Mouse (Mus musculus): ENCODE results near the gene Ankrd37. TPM values are rescaled to one million over a fixed set of nuclear protein-coding genes. Genes with fewer than 3 reads are reported as not detected.

Ankrd37 gene
- polyA plus RNA-seq, 1 experiment: 2.8 TPM

DNA sequence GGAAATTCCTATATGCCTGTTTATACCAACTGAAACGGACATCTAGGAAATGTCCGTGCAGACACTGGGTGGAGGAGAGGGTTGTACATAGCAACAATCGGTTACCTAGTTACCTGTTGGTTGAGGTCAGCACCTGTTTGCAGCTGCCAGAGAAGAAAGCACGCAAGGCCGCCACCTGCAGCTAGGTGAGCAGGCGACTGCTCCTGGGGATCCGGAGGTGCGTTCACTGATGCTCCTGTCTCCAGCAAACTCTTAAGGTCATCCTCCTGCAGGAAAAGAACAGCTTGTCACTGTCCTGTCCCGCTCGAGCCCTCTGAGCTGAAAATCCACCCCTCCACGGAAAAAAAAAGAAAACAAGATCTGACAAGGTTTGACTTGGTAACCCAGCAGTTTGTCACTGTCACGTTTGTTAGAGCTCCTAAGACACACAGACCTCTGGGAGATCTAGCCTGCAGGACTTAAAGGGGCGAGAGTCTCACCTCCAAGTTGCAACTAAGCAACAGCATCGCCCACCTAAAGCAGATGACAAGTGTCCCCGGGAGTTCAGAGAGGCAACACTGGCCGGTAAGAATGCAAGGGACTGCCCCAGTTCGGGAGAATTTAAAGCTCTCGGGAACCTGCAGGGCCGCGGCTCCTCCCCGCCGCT, 6.2 kb downstream of the Ankrd37 start, which contains the start of gene Lrp2bp:
Gene Lrp2bp, plus strand, starts transcription at position 166 of the 646 bp plus-strand sequence.
- Histone ChIP-seq H3K36me3 (ENCODE audit: control insufficient read depth, insufficient read depth) (peaks cover 29% of the 10 kb centered on the region), H3K79me3 (ENCODE audit: low read depth) (no peaks in the 10 kb centered on the region), H3ac (ENCODE audit: control insufficient read depth, insufficient read length, low read depth) (peak within 1 kb of the TSS; percentile 76), H3K27me3 (ENCODE audit: control insufficient read depth, insufficient read depth, insufficient read length) (no peaks in the 10 kb centered on the region), H3K4me3 (ENCODE audit: insufficient read depth, poor library complexity, severe bottlenecking) (peak within 1 kb of the TSS; percentile 34), H3K79me2 (ENCODE audit: control insufficient read depth, insufficient read depth) (no peaks in the 10 kb centered on the region)
- TF ChIP-seq CEBPB (IDR thresholded peaks at IDR 0.05; ENCODE audit: low read depth) (no peak), FOSL1 (IDR thresholded peaks at IDR 0.05; ENCODE audit: insufficient read depth, low read length, poor library complexity, severe bottlenecking) (no peak), MYOG (IDR thresholded peaks at IDR 0.05; ENCODE audit: control insufficient read depth, extremely low read depth, insufficient read length) (no peak), USF1 (IDR thresholded peaks at IDR 0.05; ENCODE audit: low read depth) (no peak), MYOD1 (IDR thresholded peaks at IDR 0.05; ENCODE audit: control insufficient read depth, insufficient read length, low read depth) (no peak), CTCF (IDR thresholded peaks at IDR 0.05; ENCODE audit: control insufficient read depth, insufficient read depth, insufficient read length) (no peak), MAX (IDR thresholded peaks at IDR 0.05) (no peak)

DNA sequence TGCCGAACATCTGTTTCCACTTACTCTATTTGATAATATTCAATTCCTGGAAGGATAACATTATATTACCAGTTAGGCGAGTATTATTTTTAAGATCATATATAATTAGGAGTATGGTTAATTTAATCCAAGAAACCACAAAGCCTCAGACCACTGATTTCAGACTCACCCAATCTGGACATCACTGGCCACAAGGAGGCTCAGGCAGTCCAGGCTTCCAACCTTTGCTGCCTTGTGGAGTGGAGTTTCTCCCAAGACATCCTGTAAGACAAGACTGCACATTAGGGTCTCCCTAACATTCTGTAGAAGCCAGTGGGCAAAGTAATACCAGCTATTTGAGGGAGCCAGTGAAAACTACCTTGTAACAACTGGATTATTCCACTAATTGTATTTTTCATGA, 7.3 kb downstream of the Ankrd37 start:
- peaks cover 38% of the 10 kb centered on the region for H3K36me3 ChIP-seq (ENCODE audit: control insufficient read depth, insufficient read depth)
- no peak overlapping the region for H3K4me3 ChIP-seq (ENCODE audit: insufficient read depth, poor library complexity, severe bottlenecking)
- H3ac ChIP-seq (ENCODE audit: control insufficient read depth, insufficient read length, low read depth): no peak overlapping the region
- no peaks in the 10 kb centered on the region for H3K79me2 ChIP-seq (ENCODE audit: control insufficient read depth, insufficient read depth)
- H3K79me3 ChIP-seq (ENCODE audit: low read depth): no peaks in the 10 kb centered on the region
- no peaks in the 10 kb centered on the region for H3K27me3 ChIP-seq (ENCODE audit: control insufficient read depth, insufficient read depth, insufficient read length)
- TF ChIP-seq FOSL1 (IDR thresholded peaks at IDR 0.05; ENCODE audit: insufficient read depth, low read length, poor library complexity, severe bottlenecking) (no peak), MAX (IDR thresholded peaks at IDR 0.05) (no peak)

DNA sequence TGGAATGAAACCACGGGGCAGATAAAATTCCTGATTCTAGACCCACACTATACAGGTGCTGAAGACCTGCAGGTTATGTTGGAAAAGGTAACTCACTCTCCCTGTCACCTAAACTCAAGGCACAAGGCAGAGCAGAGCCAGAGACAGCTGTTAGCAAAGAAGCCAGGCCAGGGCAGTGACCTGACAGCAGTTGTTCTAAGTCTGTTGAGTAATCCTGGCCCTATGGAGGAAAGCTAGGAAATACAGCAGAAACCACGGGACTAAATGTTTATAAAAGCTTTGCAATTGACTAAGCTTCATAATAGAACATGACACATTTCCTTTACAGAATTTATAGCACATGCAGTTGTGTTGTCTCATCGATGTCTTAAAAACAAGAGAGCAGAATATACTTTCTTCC, 9.9 kb downstream of the Ankrd37 start:
- Histone ChIP-seq H3K79me2 (ENCODE audit: control insufficient read depth, insufficient read depth) (no peaks in the 10 kb centered on the region), H3K4me3 (ENCODE audit: insufficient read depth, poor library complexity, severe bottlenecking) (no peak overlapping the region), H3K36me3 (ENCODE audit: control insufficient read depth, insufficient read depth) (peaks cover 56% of the 10 kb centered on the region), H3K79me3 (ENCODE audit: low read depth) (no peaks in the 10 kb centered on the region), H3ac (ENCODE audit: control insufficient read depth, insufficient read length, low read depth) (no peak overlapping the region), H3K27me3 (ENCODE audit: control insufficient read depth, insufficient read depth, insufficient read length) (no peaks in the 10 kb centered on the region)
- TF ChIP-seq MYOG (IDR thresholded peaks at IDR 0.05; ENCODE audit: control insufficient read depth, extremely low read depth, insufficient read length) (no peak), FOSL1 (IDR thresholded peaks at IDR 0.05; ENCODE audit: insufficient read depth, low read length, poor library complexity, severe bottlenecking) (no peak), CEBPB (IDR thresholded peaks at IDR 0.05; ENCODE audit: low read depth) (no peak), MYOD1 (IDR thresholded peaks at IDR 0.05; ENCODE audit: control insufficient read depth, insufficient read length, low read depth) (no peak), CTCF (IDR thresholded peaks at IDR 0.05; ENCODE audit: control insufficient read depth, insufficient read depth, insufficient read length) (no peak), MAX (IDR thresholded peaks at IDR 0.05) (no peak), USF1 (IDR thresholded peaks at IDR 0.05; ENCODE audit: low read depth) (no peak)

DNA sequence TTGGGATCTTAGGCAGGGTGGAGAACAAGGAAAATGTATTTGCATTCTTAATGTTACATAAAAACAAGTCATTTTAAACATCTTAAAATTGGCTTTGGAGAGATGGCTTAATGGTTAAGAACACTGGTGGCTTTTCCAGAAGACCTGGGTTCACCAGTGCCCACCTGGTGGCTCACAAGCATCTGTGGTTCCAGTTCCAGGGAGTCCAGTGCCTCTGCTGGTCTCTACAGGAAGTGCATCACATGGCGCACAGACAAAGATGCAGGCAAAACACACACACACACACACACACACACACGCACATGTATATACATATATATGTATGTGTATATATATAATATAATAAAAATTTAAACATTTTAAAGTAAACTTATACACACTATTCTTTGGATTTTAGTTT, 11.4 kb downstream of the Ankrd37 start:
- Histone ChIP-seq H3K27me3 (ENCODE audit: control insufficient read depth, insufficient read depth, insufficient read length) (no peaks in the 10 kb centered on the region), H3ac (ENCODE audit: control insufficient read depth, insufficient read length, low read depth) (no peak overlapping the region), H3K4me3 (ENCODE audit: insufficient read depth, poor library complexity, severe bottlenecking) (no peak overlapping the region), H3K36me3 (ENCODE audit: control insufficient read depth, insufficient read depth) (peaks cover 62% of the 10 kb centered on the region), H3K79me2 (ENCODE audit: control insufficient read depth, insufficient read depth) (no peaks in the 10 kb centered on the region), H3K79me3 (ENCODE audit: low read depth) (no peaks in the 10 kb centered on the region)
- TF ChIP-seq FOSL1 (IDR thresholded peaks at IDR 0.05; ENCODE audit: insufficient read depth, low read length, poor library complexity, severe bottlenecking) (no peak), MYOD1 (IDR thresholded peaks at IDR 0.05; ENCODE audit: control insufficient read depth, insufficient read length, low read depth) (no peak), CEBPB (IDR thresholded peaks at IDR 0.05; ENCODE audit: low read depth) (no peak), CTCF (IDR thresholded peaks at IDR 0.05; ENCODE audit: control insufficient read depth, insufficient read depth, insufficient read length) (no peak), USF1 (IDR thresholded peaks at IDR 0.05; ENCODE audit: low read depth) (no peak)

DNA sequence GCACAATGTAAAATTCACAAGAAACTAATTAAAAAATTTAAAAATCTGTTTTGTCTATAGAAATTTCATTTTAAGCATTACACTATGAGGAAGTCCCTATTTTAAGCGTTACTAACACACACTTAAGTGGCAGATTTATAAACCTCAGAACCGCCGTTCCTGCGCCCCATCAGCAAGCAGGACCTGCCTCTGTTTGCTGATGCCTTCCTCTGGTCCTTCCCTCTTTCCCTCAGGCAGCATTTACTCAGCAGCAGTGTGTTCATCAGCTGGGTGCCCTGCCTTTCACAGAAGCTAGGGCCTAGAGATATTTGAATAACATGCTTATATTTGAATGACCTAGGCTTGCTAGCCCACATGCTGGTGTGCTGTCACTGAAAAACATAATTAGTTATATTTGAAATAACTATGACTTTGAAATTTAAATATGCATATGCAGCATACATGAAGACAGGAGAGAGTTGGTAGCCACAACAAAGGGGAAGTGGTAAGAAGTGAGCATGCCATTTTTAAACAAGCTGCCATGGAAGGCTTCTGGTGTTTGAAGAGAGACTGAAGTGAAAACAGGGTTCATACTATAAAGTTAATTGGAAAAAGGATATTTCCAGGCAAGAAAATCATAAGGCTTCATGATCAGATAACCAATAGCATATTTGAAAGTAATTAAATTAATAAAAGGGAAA, 14.7 kb downstream of the Ankrd37 start:
- Histone ChIP-seq H3K27me3 (ENCODE audit: control insufficient read depth, insufficient read depth, insufficient read length) (no peaks in the 10 kb centered on the region), H3K4me3 (ENCODE audit: insufficient read depth, poor library complexity, severe bottlenecking) (no peak overlapping the region), H3K36me3 (ENCODE audit: control insufficient read depth, insufficient read depth) (peaks cover 45% of the 10 kb centered on the region), H3K79me2 (ENCODE audit: control insufficient read depth, insufficient read depth) (no peaks in the 10 kb centered on the region), H3K79me3 (ENCODE audit: low read depth) (no peaks in the 10 kb centered on the region), H3ac (ENCODE audit: control insufficient read depth, insufficient read length, low read depth) (no peak overlapping the region)
- TF ChIP-seq USF1 (IDR thresholded peaks at IDR 0.05; ENCODE audit: low read depth): no peak
- TF ChIP-seq CEBPB (IDR thresholded peaks at IDR 0.05; ENCODE audit: low read depth): no peak
- TF ChIP-seq MYOD1 (IDR thresholded peaks at IDR 0.05; ENCODE audit: control insufficient read depth, insufficient read length, low read depth): no peak
- TF ChIP-seq CTCF (IDR thresholded peaks at IDR 0.05; ENCODE audit: control insufficient read depth, insufficient read depth, insufficient read length): no peak
- no peak for TF ChIP-seq FOSL1 (IDR thresholded peaks at IDR 0.05; ENCODE audit: insufficient read depth, low read length, poor library complexity, severe bottlenecking)
- no peak for TF ChIP-seq MYOG (IDR thresholded peaks at IDR 0.05; ENCODE audit: control insufficient read depth, extremely low read depth, insufficient read length)
- TF ChIP-seq MAX (IDR thresholded peaks at IDR 0.05): no peak
